Mouse (Mus musculus) neural tube, embryonic 10.5 days (tissue): Measurements from ENCODE around the gene Ly6g5c.

ENCODE experiments used
- DNase-seq: peaks from one replicate; pipeline ENCODE4 v3.0.0-alpha.2; 2017; ENCODE audit warnings: low spot score; ENCODE audit errors: extremely low spot score

Ly6g5c gene

GRCm38 (mm10) chr17:35080710-35081109 lies 27.4 kb upstream of the Ly6g5c start:
- no peak for DNase-seq

GRCm38 (mm10) chr17:35082841-35083576 lies 25.1 kb upstream of the Ly6g5c start:
- no peak for DNase-seq

GRCm38 (mm10) chr17:35083929-35084497 lies 24.1 kb upstream of the Ly6g5c start:
- no peak for DNase-seq

GRCm38 (mm10) chr17:35085208-35085865 lies 22.7 kb upstream of the Ly6g5c start, which contains the start of gene Ly6g6f:
Ly6g6f (minus strand) TSS chr17:35085610.
- no peak for DNase-seq

- no peak for DNase-seq
These were observed 19.9 kb upstream of the Ly6g5c start for GRCm38 (mm10) chr17:35088151-35088550.

GRCm38 (mm10) chr17:35088825-35089644 lies 19.0 kb upstream of the Ly6g5c start, which contains the start of gene Abhd16a:
Abhd16a (plus strand) TSS chr17:35089263.
- peak; percentile 95 for DNase-seq

GRCm38 (mm10) chr17:35090166-35090932 lies 17.7 kb upstream of the Ly6g5c start:
- DNase-seq, result no peak

GRCm38 (mm10) chr17:35092403-35093198 lies 15.5 kb upstream of the Ly6g5c start:
- DNase-seq, result no peak

GRCm38 (mm10) chr17:35094475-35095365 lies 13.4 kb upstream of the Ly6g5c start:
- DNase-seq, result no peak

GRCm38 (mm10) chr17:35096597-35096996 lies 11.5 kb upstream of the Ly6g5c start:
- no peak for DNase-seq

GRCm38 (mm10) chr17:35097164-35097655 lies 10.9 kb upstream of the Ly6g5c start:
- no peak for DNase-seq

GRCm38 (mm10) chr17:35100196-35100765 lies 7.8 kb upstream of the Ly6g5c start:
- DNase-seq, result no peak

- no peak for DNase-seq
These were observed 6.9 kb upstream of the Ly6g5c start for GRCm38 (mm10) chr17:35101161-35101560.

GRCm38 (mm10) chr17:35102299-35102698 lies 5.8 kb upstream of the Ly6g5c start:
- DNase-seq, result no peak

GRCm38 (mm10) chr17:35103221-35103690 lies 4.8 kb upstream of the Ly6g5c start:
- no peak for DNase-seq

GRCm38 (mm10) chr17:35104079-35104478 lies 4.0 kb upstream of the Ly6g5c start:
- no peak for DNase-seq

- no peak for DNase-seq
These were observed 3.3 kb upstream of the Ly6g5c start for GRCm38 (mm10) chr17:35104754-35105153.

- DNase-seq, result no peak
These were observed 2.2 kb upstream of the Ly6g5c start for GRCm38 (mm10) chr17:35105740-35106389.
